Mouse (Mus musculus) G1E (cell line): ENCODE data around the gene Krtap4-7.

Experiments
- CTCF ChIP-seq: IDR thresholded peaks from 2 replicates; pipeline ENCODE4 v1.5.1; 2012; ENCODE audit warnings: low read depth, low read length, inconsistent platforms, mixed read lengths
- GATA1 ChIP-seq: IDR thresholded peaks from 2 replicates; pipeline ENCODE4 v1.6.1; 2012; ENCODE audit warnings: borderline replicate concordance, low read length, inconsistent platforms, mixed read lengths
- GATA2 ChIP-seq: IDR thresholded peaks from 2 replicates; pipeline ENCODE4 v1.6.1; 2012; ENCODE audit warnings: low read depth, low read length, inconsistent platforms, borderline replicate concordance
- POLR2AphosphoS5 ChIP-seq: IDR thresholded peaks from 2 replicates; pipeline ENCODE4 v1.6.1; 2012; ENCODE audit warnings: low read depth, low read length, inconsistent platforms; ENCODE audit not compliant: insufficient replicate concordance
- TAL1 ChIP-seq: conservative IDR thresholded peaks from 2 replicates; pipeline ENCODE4 v1.6.1; 2012; ENCODE audit warnings: low read depth, low read length, inconsistent platforms, mixed read lengths

DNA sequence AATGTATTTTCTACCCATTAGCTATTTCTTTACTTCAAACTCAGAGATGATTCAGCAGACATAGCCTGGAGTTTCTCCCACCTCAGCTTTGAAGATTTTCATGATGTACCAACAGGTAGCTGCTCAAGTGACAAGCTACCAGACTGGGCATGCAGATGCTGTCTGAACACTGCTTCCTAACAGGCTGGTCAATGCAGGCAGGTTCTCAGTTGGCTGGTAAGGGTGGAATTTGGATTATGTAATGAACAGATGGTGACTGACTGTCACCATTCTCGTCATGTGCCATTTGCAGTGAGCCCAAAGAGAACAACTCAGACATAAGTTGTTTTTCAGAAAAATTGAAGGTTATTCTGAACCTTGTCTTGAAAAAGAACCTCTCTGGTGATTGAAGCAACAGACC lies 34.8 kb downstream of the Krtap4-7 start:
- TF ChIP-seq CTCF (no peak), GATA1 (no peak), GATA2 (no peak), TAL1 (no peak), POLR2AphosphoS5 (no peak)
